Mouse (Mus musculus): ENCODE results near the gene Mboat1. TPM values are rescaled to one million over a fixed set of nuclear protein-coding genes. Genes with fewer than 3 reads are reported as not detected.

Gene Mboat1
- total RNA-seq, 2 experiments from 2014 or later = 1.00 to 1.4 TPM

Other genes starting within 250 kb of the Mboat1 start
- gene E2f3, start 150.4 kb upstream of the Mboat1 start, total RNA-seq (2021) = 1 to 10 TPM; 8.8 to 9.0 TPM
- 10 to 100 TPM; 39.3 to 42.2 TPM for gene Agtr1a, start 200.0 kb downstream of the Mboat1 start, total RNA-seq (2021)

All from heart, postnatal 14 days (tissue).